Mouse (Mus musculus) mouse embryonic stem cell (cell line): ENCODE data around the gene Aadacl4.
"Not testable (repeated sequence)": the region's sequence is repeated elsewhere in the genome, so short reads cannot be mapped to it uniquely, and the experiment has no call there.

ENCODE experiments used
- in situ Hi-C, 2 experiments: fragments of 300-500 bp; cut with MboI; formaldehyde crosslinking; loops; 1 replicate in 1 of 2; 3 replicates in 1 of 2; pipeline ENCODE4 v1.14.3; 2019 to 2020; ENCODE audit warnings: low sequenced_read_pairs in 2 of 2, low pct_unique_long_range_greater_than_20kb in 1 of 2, mixed read lengths in 1 of 2; ENCODE audit not compliant: unreplicated experiment in 1 of 2

Aadacl4 gene

GRCm38 (mm10) chr4:144613407-144613806 is at the start of gene Aadacl4:
TSS of gene Aadacl4 (plus strand) at chr4:144613707.
- in situ Hi-C loops: loop anchor here in 1 of 2 experiments (5.0 kb wide), 1 partner anchor 44 kb away; no protein-coding TSS in a partner anchor

GRCm38 (mm10) chr4:144565034-144565433 is 48.5 kb upstream of the Aadacl4 start, which contains the start of gene Gm13124:
TSS of gene Gm13124 (minus strand) at chr4:144565134.
- in situ Hi-C loops: loop anchor here (25.0 kb wide), 2 partner anchors 297 to 322 kb away; partner anchors contain the start of gene Dhrs3 (in 1 of the 2)

GRCm38 (mm10) chr4:144567752-144568151 is 45.8 kb upstream of the Aadacl4 start:
- in situ Hi-C loops: loop anchor here (25.0 kb wide), 2 partner anchors 295 to 320 kb away; partner anchors contain the start of gene Dhrs3 (in 1 of the 2)

- in situ Hi-C loops: not testable (repeated sequence)
Observed at GRCm38 (mm10) chr4:144586207-144586606, 27.3 kb upstream of the Aadacl4 start.

GRCm38 (mm10) chr4:144592790-144593189 is 20.7 kb upstream of the Aadacl4 start:
- in situ Hi-C loops: loop anchor here in 1 of 2 experiments (5.0 kb wide), 1 partner anchor 50 kb away; no protein-coding TSS in a partner anchor

- in situ Hi-C loops: loop anchor here in 1 of 2 experiments (5.0 kb wide), 1 partner anchor 43 kb away; no protein-coding TSS in a partner anchor
Observed at GRCm38 (mm10) chr4:144614586-144614985, 1.1 kb downstream of the Aadacl4 start.

- in situ Hi-C loops: no loop called here
Observed at GRCm38 (mm10) chr4:144638263-144638662, 24.8 kb downstream of the Aadacl4 start.
